Mouse (Mus musculus) liver, adult 2 months (tissue): ENCODE measurements at regions not wholly inside any gene's neighbourhood (a gene's known extent, or its start where the extent isn't known, plus 50 kb on each side); places are given as distances from the start of the nearest gene placed in this dataset.

Experiments
- CTCF ChIP-seq: fragments of 200-500 bp; IDR thresholded peaks from 2 replicates; pipeline ENCODE4 v1.5.1; 2011; ENCODE audit warnings: low read depth, low read length, control low read depth
- POLR2A ChIP-seq: fragments of 200-500 bp; IDR thresholded peaks from 2 replicates; pipeline ENCODE4 v1.6.1; 2011; ENCODE audit warnings: low read length, control low read depth; ENCODE audit not compliant: insufficient read depth; ENCODE audit errors: extremely low read depth

DNA sequence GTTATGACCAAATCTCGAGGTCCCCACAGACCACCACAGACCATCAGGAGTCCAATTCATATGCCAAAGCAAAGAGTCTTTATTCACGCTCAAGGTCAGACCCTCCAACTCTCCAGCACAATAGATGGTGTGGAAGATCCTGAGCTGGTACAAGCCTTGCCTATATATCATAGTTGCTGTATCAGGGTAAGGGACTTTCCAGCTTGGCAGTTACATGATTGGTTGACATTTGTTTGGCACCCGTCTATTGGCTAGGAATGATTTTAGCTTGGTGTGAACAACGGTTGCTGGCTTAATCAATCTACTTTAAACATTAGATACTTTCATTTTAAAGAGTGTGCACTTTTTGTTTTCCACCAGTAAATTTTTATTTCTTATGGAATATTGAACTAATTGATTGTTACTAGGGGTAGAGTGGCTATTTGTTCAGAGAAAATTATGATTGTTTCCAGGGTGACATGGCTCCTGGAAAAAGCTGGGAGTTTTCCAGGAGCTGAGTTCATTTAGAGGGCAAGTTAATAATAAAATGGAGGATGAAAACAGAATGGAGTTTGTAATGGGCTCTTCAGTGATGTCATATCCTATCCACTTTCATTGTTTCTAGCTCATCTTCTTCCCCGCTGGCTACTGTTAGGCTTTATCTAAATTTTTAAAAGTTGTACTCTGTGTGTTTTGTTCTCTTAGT, 403.7 kb downstream of the Prim2 start:
- TF ChIP-seq CTCF (no peak), POLR2A (no peak)
